Mouse (Mus musculus) myocyte (in vitro differentiated cells): ENCODE measurements at regions not wholly inside any gene's neighbourhood (a gene's known extent, or its start where the extent isn't known, plus 50 kb on each side); places are given as distances from the start of the nearest gene placed in this dataset.

Source experiments
- E2F4 ChIP-seq: IDR thresholded peaks from one replicate; pipeline ENCODE4 v1.6.1; 2011; ENCODE audit warnings: mild to moderate bottlenecking, control low read depth, moderate library complexity; ENCODE audit not compliant: insufficient read depth
- MAX ChIP-seq: IDR thresholded peaks from one replicate; pipeline ENCODE4 v1.6.1; 2011; ENCODE audit warnings: low read depth, mild to moderate bottlenecking, control low read depth
- MYOG ChIP-seq, 3 experiments: IDR thresholded peaks; one replicate each; pipeline ENCODE4 v1.6.1; 2011; ENCODE audit warnings: control low read depth in 2 of 3, low read depth in 2 of 3, mild to moderate bottlenecking in 2 of 3; ENCODE audit not compliant: insufficient read length in 2 of 3, control insufficient read depth in 1 of 3, insufficient read depth in 1 of 3
- POLR2A ChIP-seq: IDR thresholded peaks from one replicate; pipeline ENCODE4 v1.6.1; 2011; ENCODE audit warnings: low read depth, mild to moderate bottlenecking, control low read depth, moderate library complexity; ENCODE audit not compliant: insufficient read length
- POLR2AphosphoS2 ChIP-seq: IDR thresholded peaks from one replicate; pipeline ENCODE4 v1.6.1; 2011; ENCODE audit warnings: low read depth, control low read depth; ENCODE audit not compliant: insufficient read length
- SRF ChIP-seq: IDR thresholded peaks from one replicate; pipeline ENCODE4 v1.6.1; 2011; ENCODE audit warnings: low read depth; ENCODE audit not compliant: control insufficient read depth, insufficient read length
- TCF12 ChIP-seq: IDR thresholded peaks from one replicate; pipeline ENCODE4 v1.6.1; 2011; ENCODE audit warnings: mild to moderate bottlenecking, control low read depth; ENCODE audit not compliant: poor library complexity, insufficient read depth, severe bottlenecking
- USF1 ChIP-seq: IDR thresholded peaks from one replicate; pipeline ENCODE4 v1.6.1; 2011; ENCODE audit warnings: low read depth, mild to moderate bottlenecking, control low read depth, moderate library complexity

DNA sequence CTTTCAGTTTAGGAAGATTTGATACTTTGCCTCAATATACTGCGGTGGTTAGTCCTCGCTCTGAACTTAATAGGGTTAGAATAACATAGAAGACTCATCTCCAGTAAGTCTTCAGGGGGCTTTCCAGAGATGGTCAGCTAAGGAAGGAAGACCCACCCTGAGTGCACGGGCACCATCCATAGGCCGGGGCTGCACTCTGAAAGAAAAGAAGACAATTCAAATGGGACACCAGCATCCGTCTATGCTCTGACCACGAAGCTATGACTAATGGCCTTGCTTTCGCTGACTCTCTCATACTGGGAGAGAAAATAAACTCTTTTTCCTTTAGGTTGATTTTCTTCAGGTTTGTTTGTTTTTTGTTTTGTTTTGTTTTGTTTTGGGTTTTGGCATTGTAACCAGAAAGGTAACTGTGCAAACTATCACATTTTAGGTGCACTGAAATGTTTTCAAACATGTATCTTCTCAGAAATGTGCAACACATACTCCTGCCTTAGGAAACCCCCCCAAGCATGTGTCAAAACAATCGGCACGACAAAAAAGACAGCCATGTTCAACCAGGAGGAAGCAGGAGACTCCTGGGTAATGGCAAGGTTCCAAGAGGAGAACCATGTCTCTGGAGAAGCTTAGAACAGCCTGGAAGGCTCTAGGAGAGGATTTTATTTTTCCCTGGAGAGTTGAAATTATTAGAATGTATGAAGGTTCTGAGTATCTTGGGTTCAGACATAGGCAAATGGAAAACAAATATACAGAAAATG, 58.4 kb upstream of the Med4 start:
- no peak for TF ChIP-seq MAX
- TF ChIP-seq POLR2AphosphoS2, result no peak
- no peak for TF ChIP-seq SRF
- TF ChIP-seq TCF12, result no peak
- TF ChIP-seq POLR2A, result no peak
- no peak for TF ChIP-seq USF1
- TF ChIP-seq MYOG (IDR thresholded peaks at IDR 0.05; ENCODE audit: control insufficient read depth in 1 of 3, insufficient read depth in 1 of 3, insufficient read length in 2 of 3, low read depth in 2 of 3), result no peak
- TF ChIP-seq E2F4, result no peak
